Mouse (Mus musculus): ENCODE data around the gene Klhl21.

Klhl21 gene

GRCm38 (mm10) chr4:152008622-152009075, at the start of gene Klhl21:
Klhl21 (plus strand) TSS chr4:152008803.
- DNase-seq (ENCODE audit: low read depth, low spot score), result peak; percentile 86

- DNase-seq (ENCODE audit: low read depth, low spot score), result no peak
These were observed 48.6 kb upstream of the Klhl21 start for GRCm38 (mm10) chr4:151959849-151960512.

- DNase-seq (ENCODE audit: low read depth, low spot score), result no peak
These were observed 48.1 kb upstream of the Klhl21 start for GRCm38 (mm10) chr4:151960513-151960854.

DNA sequence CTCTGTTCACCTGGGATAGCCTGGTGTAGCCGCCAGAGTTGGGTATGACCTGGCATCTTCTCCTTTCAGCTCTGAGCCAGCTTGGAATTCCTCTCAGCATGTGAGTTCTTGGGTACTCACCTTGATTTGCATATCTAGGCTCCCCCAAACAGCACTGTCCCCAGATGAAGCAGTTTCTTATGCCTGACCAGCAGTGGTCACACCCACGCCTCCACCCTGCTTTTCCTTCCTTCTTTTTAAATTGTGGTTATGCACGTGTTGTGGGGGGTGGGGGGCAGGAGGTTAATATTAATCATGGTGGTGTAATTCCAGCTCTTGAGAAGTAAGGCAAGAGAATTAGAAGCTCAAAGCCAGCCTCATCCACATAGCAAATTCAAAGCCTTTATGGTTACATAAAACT, 45.8 kb upstream of the Klhl21 start:
- DNase-seq (ENCODE audit: low read depth, low spot score), result no peak

DNA sequence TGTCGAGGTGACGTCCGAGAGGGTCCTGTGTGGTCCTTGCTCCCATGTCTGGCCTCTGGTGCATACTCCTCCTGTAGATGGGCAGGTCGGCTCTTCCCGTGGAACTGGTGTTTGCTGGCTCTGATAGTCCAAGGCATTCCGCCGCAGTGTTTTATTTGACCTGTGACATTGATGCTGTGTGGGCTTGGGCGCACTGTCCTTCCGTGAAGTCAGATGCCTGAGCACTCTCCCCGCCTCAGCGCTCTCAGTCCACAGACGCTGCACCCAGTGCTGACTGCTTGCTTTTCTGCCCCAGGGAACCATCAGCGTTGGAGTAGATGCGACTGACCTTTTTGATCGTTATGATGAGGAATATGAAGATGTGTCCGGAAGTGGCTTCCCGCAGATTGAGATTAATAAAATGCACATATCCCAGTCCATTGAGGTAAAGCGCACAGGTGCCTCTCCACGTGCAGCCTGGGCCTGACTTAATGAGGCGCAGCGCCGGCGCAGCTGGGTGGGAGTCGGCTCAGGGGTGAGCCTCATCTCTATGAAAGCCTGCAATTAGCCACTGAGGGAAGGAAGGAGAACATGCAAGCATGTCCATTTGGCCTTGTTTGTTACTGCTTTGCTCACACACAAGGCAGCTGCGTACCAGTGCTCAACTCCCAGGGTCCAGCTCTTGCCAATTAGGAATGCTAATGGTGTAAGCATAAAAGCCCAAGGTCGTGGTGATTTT, 40.2 kb upstream of the Klhl21 start:
- DNase-seq (ENCODE audit: low read depth, low spot score), result no peak

DNA sequence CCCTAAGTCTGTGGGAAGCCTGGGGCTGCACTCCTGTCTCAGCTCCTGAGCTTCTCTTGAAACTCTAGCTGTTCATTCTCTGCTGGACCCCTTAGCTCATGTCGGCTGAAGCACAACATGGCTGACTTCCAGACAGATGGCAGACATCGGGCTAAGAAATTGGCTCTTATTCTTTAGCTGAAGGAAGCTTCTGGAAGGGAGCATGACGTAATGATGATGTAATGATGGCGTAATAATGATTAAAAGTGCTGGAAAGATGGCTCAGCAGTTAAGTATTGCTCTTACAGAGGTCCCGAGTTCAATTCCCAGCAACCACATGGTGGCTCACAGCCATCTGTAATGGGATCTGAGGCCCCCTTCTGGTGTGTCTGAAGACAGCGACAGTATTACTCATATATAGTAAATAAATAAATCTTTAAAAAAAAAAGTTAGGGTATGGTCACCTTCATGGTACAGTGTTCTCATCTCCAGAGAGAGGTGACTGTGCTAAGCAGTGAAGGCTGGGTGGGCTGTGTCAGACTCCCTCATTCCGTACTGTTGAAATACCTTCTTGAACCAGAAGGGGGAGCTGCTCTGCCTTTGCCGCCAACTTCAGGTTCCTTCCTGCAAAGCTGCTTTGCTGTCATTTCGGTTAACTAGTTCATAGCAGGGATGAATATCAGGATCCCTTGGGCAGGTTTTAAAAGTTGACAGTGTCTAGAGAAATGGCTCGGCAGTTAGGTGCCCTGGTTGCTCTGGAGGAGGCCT, 36.2 kb upstream of the Klhl21 start:
- no peak for DNase-seq (ENCODE audit: low read depth, low spot score)

DNA sequence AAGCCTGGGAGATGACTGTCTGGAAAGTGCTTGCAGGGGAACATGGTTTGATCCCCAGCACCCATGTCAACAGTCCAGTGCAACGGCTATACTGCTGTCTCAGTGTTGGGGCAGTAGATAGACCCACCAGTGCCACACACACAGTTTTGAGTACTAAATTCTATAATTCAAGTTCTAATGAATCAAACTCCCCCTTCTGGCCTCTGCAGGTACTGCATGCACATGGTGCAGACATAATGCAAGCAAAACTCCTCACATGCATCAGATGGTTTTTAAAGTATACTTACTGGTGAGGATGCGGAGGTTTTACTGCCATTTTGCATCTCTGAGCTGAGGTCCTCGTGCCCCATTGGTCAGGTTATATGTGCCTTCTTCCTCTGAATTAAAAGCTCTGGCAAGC, 33.2 kb upstream of the Klhl21 start:
- no peak for DNase-seq (ENCODE audit: low read depth, low spot score)

- peak; percentile 75 for DNase-seq (ENCODE audit: low read depth, low spot score)
These were observed 30.9 kb upstream of the Klhl21 start for GRCm38 (mm10) chr4:151977748-151978147.

DNA sequence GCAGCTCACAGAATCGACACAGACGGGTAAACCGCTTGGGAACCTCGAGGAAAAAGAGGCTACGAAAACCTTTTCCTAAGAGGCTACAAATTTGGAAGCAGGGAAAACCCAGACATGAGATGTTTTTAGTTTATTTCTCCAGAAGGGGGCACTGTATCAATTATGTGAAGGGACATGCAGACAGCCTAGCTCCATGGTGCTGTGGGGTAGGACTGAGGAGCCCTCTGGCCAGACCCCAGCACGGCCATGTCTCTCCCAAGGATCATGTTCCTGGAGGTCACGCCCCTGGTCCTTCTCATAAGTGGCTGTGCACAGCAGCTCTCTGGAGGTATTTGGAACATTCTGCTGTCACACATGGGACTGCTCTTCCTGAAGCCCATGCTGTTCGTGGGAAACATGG, 27.9 kb upstream of the Klhl21 start:
- DNase-seq (ENCODE audit: low read depth, low spot score), result no peak

DNA sequence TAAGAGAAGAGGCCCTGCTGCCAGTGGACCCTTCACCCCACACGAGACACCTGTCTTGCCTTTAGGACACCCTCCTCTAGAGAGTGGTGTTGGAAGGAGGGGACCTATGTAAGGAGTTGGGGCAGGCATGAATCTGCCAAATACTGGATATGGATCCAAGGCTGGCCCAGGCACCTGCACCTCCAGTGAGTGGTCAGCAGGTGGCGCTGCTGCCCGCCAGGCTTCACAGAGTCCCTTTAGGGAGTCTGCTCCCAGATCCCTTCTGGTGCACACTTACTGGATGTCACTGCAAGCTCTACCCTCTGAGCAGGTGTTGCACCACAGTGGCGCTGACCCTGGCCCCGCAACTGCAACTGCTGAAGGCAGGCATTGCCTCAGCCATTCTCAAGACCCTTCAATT, 27.2 kb upstream of the Klhl21 start:
- DNase-seq (ENCODE audit: low read depth, low spot score), result peak; percentile 67

DNA sequence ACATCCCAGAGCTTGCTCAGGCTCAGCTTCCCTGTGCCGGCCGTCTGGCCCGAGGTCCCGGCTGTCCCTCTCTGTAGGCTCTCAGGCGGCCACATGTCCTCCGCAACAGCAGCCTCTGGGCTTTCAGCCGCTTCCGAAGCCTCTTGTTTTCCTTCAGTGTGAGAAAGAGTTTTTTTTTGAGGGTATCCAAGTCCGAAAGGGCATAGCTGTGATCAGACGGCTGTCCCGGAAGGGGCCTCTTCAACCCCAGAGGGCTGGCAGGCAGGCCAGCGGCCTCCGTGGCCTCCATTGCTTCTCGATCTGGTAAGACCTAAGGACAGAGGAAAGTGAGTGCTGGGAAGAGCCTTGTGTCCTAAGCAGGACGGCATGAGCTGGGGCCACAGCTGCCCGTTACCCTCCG, 25.6 kb upstream of the Klhl21 start:
- DNase-seq (ENCODE audit: low read depth, low spot score), result no peak

GRCm38 (mm10) chr4:151983560-151983959, 25.0 kb upstream of the Klhl21 start:
- DNase-seq (ENCODE audit: low read depth, low spot score), result no peak

- DNase-seq (ENCODE audit: low read depth, low spot score), result no peak
These were observed 22.7 kb upstream of the Klhl21 start for GRCm38 (mm10) chr4:151985886-151986285.

- DNase-seq (ENCODE audit: low read depth, low spot score), result no peak
These were observed 22.0 kb upstream of the Klhl21 start for GRCm38 (mm10) chr4:151986650-151987049.

GRCm38 (mm10) chr4:151988014-151988341, 20.6 kb upstream of the Klhl21 start:
- DNase-seq (ENCODE audit: low read depth, low spot score), result no peak

DNA sequence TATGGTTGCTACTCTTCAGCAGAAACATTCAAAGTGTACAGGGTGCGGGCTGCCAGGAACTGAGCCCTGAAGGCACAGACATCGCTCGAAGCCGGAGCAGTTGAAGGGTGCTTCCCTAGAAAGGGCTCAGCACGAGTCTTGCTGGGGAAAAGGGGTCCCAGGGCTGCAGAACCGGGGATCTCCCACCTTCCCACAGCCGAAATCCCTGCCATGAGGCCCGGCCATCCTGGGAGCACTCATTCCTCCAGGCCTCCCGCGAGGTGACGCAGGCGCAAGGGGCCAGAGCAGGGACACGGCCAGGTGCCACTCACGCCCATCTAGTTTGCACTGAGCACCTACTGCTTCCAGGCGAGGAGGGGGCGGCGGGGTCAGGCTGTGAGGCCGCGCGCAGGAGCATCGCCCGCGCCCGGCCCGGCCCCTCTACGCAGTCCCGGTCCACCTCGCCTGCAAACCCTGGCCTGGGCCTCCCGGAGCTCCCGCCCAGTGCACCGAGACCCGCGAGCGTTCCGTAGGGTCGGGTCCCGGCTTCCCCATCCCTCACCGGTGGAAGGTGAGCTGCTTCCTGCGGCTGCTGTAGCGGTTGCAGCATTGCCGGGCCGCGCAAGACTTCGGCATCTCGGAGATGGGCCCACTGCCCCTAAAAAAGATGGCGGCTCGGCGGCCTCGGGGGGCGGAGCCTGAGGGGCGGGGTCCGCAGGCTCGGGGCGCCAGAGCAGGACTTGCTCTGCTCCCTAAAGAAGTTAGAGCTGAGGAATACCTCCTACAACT, 20.1 kb upstream of the Klhl21 start, which contains the start of gene Thap3:
Thap3 (minus strand) TSS at position 656 of the 768 bp plus-strand sequence.
- DNase-seq (ENCODE audit: low read depth, low spot score), result no peak

- no peak for DNase-seq (ENCODE audit: low read depth, low spot score)
These were observed 19.5 kb upstream of the Klhl21 start for GRCm38 (mm10) chr4:151989110-151989488.

DNA sequence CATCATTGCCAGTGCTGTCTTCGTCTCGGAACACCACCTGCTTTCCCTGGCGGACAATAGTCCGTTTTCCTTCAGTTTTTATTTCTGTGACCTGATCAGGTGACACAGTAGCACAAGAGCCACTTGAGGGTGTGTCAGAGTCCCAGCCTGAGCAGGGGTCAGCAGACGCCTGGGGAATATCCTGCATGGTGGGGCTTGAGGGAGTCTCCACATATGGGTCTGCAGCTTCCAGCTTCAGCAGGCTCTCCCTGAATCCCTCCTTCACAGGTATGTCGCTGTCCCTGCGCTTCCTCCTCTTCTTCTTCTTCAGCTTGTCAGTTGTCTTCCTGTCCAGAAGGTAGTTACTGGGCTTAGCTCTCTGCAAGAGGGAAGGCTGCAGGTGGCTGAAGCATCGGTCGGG, 16.5 kb upstream of the Klhl21 start:
- DNase-seq (ENCODE audit: low read depth, low spot score), result no peak

- DNase-seq (ENCODE audit: low read depth, low spot score), result no peak
These were observed 15.6 kb upstream of the Klhl21 start for GRCm38 (mm10) chr4:151993035-151993434.

DNA sequence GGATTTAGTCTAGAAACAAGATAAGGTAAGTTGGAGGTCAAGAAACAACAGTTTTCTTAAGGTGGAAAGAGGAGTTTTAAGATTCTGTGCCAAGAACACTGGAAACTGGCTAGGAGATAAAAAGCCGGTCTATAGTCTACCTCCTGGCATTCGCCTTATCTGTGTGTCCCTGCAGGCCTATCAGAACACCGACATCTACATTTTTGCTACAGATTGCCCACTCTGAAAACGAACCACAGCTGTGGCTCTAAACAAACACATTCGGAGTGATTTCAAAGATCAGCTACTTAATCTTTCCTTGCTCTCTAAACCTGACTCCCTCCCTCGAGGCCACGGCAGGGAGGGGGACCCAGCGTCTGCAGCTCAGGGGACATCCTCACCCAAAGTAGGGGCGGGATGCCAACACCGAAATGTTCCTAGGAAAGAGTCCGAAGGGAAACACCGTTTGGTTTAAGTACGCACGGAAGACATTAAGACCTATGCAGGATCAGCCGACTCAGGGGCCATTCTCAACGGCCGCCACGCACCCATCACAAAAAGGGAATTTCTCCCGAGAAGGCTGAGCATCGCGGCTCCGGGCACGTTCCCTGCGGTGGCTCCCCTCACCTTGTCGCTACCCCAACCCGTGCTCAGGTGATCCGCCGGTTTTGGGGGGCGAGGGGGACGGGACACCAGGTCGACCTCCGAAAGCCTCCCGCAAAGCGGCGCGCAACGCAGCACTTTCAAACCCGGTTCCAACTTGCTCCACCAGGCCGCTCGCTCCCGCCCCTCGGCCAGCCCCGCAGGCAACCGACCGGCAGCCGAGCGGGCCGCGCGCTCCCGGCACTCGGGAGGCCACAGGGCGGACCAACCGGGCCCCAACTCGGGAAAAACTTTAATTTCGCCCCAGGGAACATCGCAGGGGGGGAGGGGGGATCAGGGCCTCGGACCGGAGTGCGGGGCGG, 14.1 kb upstream of the Klhl21 start:
- DNase-seq (ENCODE audit: low read depth, low spot score), result no peak
